Mouse (Mus musculus) hindbrain, embryonic 11.5 days (tissue): ENCODE results near the gene Cfap99. TPM values are rescaled to one million over a fixed set of nuclear protein-coding genes. Genes with fewer than 3 reads are reported as not detected.

Source experiments
- polyA plus RNA-seq: library from polyadenylated mRNA; unstranded; fragments of >200 nt; fragmentation: Nextera tagmentation; extraction: Ambion mirVana; gene quantifications from 2 replicates; pipeline ENCODE4 v1.2.1, GENCODE M21; 2014

Gene Cfap99
- polyA plus RNA-seq, 1 experiment from 2014 or later = 0.20 TPM

Other genes with a start within 250 kb of the Cfap99 start
- gene Poln, start 119.2 kb upstream of the Cfap99 start, polyA plus RNA-seq = 0.26 and 1.2 TPM in 2 replicates
- gene Haus3, start 119.1 kb upstream of the Cfap99 start, polyA plus RNA-seq = 44.1 and 46.9 TPM in 2 replicates
- gene Mxd4, start 100.9 kb upstream of the Cfap99 start, polyA plus RNA-seq = 23.7 and 29.2 TPM in 2 replicates
- 0.96 and 1.1 TPM in 2 replicates for gene Zfyve28, start 151 bp upstream of the Cfap99 start, polyA plus RNA-seq
- 188 and 195 TPM in 2 replicates for gene Rnf4, start 47.7 kb downstream of the Cfap99 start, polyA plus RNA-seq
- gene Fam193a, start 81.3 kb downstream of the Cfap99 start, polyA plus RNA-seq = 15.4 and 21.5 TPM in 2 replicates
- gene Tnip2, start 225.4 kb downstream of the Cfap99 start, polyA plus RNA-seq = 4.3 TPM in 2 replicates
- 10.8 and 12.6 TPM in 2 replicates for gene Sh3bp2, start 237.2 kb downstream of the Cfap99 start, polyA plus RNA-seq